Mouse (Mus musculus): ENCODE measurements around the gene Artn.

DNA sequence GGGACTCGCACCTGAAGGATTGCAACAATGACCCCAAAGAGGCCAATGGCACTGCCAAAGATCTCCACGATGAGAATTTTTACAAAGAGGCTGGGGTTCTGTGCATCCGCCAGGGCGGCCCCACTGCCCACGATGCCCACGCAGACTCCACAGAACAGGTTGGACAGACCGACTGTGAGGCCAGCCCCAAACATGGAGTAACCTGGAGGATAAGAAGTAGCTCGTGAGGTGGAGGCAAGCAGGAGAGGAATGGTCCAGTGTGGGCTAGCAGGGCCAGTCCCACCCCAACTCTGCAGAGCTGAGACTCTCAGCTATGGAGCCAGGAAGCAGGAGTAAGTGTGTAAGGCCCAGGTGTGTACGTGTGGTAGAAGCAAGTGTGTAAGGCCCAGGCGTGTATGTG is 44.5 kb downstream of the Artn start:
- TF ChIP-seq POLR2A (IDR thresholded peaks at IDR 0.05; ENCODE audit: low read depth, low read length) (no peak), CTCF (conservative IDR thresholded peaks at IDR 0.05; ENCODE audit: insufficient read depth, insufficient read length, low read depth, low read length) (no peak)
